Mouse (Mus musculus): ENCODE results near the gene Ttc4. TPM values are rescaled to one million over a fixed set of nuclear protein-coding genes. Genes with fewer than 3 reads are reported as not detected.
A peak's percentile ranks its signal among the peaks of the same experiment; 100 is the strongest.

Gene Ttc4
- total and polyA plus RNA-seq, 2 experiments: 23.4 to 24.2 TPM

DNA sequence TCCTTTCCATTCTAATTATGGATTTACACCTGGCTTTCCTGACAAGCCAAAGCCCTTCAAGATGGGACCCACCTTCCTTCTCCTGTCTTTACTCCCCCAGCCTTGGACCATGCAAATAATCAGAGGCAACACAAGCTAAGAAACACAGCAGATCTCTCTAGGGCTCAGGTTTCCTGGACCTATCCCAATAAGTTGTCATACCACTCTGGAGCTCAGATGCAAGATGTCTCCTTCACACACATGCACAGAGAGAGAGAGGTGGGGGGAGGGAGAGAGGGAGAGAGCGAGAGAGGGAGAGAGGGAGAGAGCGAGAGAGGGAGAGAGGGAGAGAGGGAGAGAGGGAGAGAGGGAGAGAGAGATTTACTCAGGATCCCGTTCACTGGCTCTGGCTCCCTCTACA is 46.4 kb downstream of the Ttc4 start:
- Histone ChIP-seq H3K9ac (ENCODE audit: low read depth, low read length) (no peak overlapping the region), H3K4me1 (ENCODE audit: control insufficient read depth, insufficient read depth, low read length) (no peaks in the 10 kb centered on the region), H3K27ac (replicated peaks; ENCODE audit: insufficient read depth, low read depth, low read length) (no peak overlapping the region), H3K36me3 (ENCODE audit: control insufficient read depth, insufficient read depth, low read length) (no peaks in the 10 kb centered on the region), H3K79me2 (ENCODE audit: control insufficient read depth, insufficient read depth, low read length) (no peaks in the 10 kb centered on the region), H3K4me3 (ENCODE audit: insufficient read depth, low read depth, low read length) (no peak overlapping the region), H3K27me3 (ENCODE audit: control insufficient read depth, insufficient read depth, low read length) (no peaks in the 10 kb centered on the region)
- WGBS: 78% methylated on average over 1 of the region's 3 CpGs
- TF ChIP-seq CTCF (IDR thresholded peaks at IDR 0.05; ENCODE audit: low read depth, low read length): no peak
- no peak for TF ChIP-seq POLR2A (IDR thresholded peaks at IDR 0.05; ENCODE audit: extremely low read depth, insufficient read depth, low read length)
- no peak for DNase-seq (ENCODE audit: extremely low read depth, low read depth, low spot score)

DNA sequence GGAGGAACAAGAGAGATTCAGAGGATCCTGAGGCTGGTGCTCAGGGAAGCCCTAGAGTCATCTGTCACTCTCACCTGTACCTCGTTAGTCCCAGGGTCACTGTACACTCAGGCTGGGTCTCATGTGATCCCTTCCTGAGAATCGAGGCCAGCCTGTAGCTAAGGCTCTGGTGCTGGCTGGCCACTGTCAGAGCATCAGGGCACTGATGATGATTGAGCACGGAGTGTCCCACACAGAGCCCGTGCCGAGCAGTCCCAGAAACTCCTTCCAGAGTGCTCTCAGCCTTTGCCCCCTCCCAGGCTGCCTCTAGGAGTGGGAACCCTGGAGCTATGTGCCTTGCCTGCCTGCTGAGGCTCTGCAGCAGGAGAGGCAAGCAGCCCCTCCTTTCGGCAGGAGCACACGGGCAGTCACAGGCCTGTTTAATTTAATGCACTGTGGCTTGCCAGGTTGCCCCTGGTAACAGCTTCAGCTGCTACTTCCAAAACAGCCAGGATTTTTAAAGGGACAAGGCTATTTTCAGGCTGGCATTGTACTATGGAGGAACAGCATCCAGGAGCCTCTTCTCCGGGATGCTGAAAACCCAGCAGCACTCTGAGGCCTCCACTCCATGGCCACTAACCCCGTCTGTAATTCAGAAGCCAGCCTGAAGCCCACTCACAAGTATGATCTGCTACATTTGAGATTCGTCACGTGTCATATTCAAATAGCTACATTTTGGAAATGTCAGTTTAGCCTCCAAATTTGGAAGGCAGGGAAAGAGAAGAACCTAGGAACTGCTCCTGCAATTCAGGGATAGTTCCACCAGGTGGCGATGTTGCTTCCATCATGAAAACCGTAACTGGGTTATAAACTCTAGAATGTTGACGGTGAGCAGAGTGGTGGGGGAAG is 48.2 kb downstream of the Ttc4 start:
- H3K27me3 ChIP-seq (ENCODE audit: control insufficient read depth, insufficient read depth, low read length): no peaks in the 10 kb centered on the region
- no peaks in the 10 kb centered on the region for H3K4me1 ChIP-seq (ENCODE audit: control insufficient read depth, insufficient read depth, low read length)
- H3K4me3 ChIP-seq (ENCODE audit: insufficient read depth, low read depth, low read length): no peak overlapping the region
- no peaks in the 10 kb centered on the region for H3K36me3 ChIP-seq (ENCODE audit: control insufficient read depth, insufficient read depth, low read length)
- no peak overlapping the region for H3K27ac ChIP-seq (replicated peaks; ENCODE audit: insufficient read depth, low read depth, low read length)
- no peak overlapping the region for H3K9ac ChIP-seq (ENCODE audit: low read depth, low read length)
- WGBS: 54% methylated on average over 14 of the region's 14 CpGs
- no peaks in the 10 kb centered on the region for H3K79me2 ChIP-seq (ENCODE audit: control insufficient read depth, insufficient read depth, low read length)
- peak; percentile 34 for DNase-seq (ENCODE audit: extremely low read depth, low read depth, low spot score)
- TF ChIP-seq CTCF (IDR thresholded peaks at IDR 0.05; ENCODE audit: low read depth, low read length): peak; percentile 25; the same call in 1 of the 2 replicates
- TF ChIP-seq POLR2A (IDR thresholded peaks at IDR 0.05; ENCODE audit: extremely low read depth, insufficient read depth, low read length): no peak

DNA sequence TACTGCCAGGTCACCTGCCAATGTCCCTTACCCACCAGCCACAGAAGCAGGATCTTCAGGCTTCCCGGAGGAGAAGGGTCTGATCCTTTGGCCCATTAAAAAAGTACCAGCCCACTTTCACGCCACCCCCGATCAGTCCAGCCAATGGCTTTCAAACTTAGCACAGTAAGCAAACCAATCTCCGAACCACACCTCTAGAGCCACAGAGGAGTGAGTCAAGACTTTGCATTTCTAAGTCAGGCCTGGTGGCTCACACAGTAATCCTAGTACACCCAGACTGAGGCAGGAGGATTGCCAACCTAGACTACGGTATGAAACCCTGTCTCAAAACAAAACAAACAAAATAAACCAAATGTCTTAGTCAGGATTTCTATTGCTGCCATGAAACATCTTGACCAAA is 49.4 kb downstream of the Ttc4 start:
- 67% methylated on average over 5 of the region's 5 CpGs for WGBS
- H3K36me3 ChIP-seq (ENCODE audit: control insufficient read depth, insufficient read depth, low read length): no peaks in the 10 kb centered on the region
- no peak overlapping the region for H3K27ac ChIP-seq (replicated peaks; ENCODE audit: insufficient read depth, low read depth, low read length)
- H3K27me3 ChIP-seq (ENCODE audit: control insufficient read depth, insufficient read depth, low read length): no peaks in the 10 kb centered on the region
- no peak overlapping the region for H3K9ac ChIP-seq (ENCODE audit: low read depth, low read length)
- no peaks in the 10 kb centered on the region for H3K4me1 ChIP-seq (ENCODE audit: control insufficient read depth, insufficient read depth, low read length)
- no peak for TF ChIP-seq POLR2A (IDR thresholded peaks at IDR 0.05; ENCODE audit: extremely low read depth, insufficient read depth, low read length)
- H3K4me3 ChIP-seq (ENCODE audit: insufficient read depth, low read depth, low read length): no peak overlapping the region
- DNase-seq (ENCODE audit: extremely low read depth, low read depth, low spot score): no peak
- no peaks in the 10 kb centered on the region for H3K79me2 ChIP-seq (ENCODE audit: control insufficient read depth, insufficient read depth, low read length)

DNA sequence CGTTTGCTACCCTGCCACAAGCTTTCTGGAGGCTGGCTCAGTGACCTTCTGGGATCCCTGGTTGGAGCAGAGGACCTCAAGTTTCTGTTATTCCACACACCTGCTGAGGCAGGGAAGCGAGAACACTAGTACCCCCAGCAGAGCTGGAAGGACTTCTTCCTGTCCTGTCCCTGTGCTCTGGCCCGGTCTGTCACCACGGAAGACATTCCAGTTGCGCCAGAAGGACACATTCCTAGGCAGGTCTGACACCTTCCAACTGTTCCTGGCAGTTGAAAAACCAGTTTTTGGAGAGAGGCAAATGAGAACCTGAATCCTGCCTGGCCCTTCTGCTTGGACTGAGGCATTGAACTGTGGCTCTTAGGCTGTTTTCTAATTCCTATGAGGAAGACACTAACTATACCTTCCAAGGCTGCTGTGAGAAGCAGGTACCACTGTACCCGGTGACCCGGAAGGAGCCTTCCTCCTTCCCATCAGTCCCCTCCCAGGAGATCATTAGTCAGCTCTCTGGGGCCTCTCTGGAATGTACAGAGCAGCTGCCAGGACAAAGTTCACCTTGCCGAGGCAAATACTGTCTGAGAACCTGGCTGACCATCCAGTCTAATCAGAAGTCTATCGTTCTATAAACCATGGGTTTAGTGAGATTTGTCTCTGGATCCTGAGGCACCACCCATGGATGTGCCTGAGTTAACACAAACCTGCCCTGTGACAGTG is 49.9 kb downstream of the Ttc4 start:
- Histone ChIP-seq H3K9ac (ENCODE audit: low read depth, low read length) (no peak overlapping the region), H3K27ac (replicated peaks; ENCODE audit: insufficient read depth, low read depth, low read length) (no peak overlapping the region), H3K27me3 (ENCODE audit: control insufficient read depth, insufficient read depth, low read length) (no peaks in the 10 kb centered on the region), H3K4me1 (ENCODE audit: control insufficient read depth, insufficient read depth, low read length) (no peaks in the 10 kb centered on the region), H3K4me3 (ENCODE audit: insufficient read depth, low read depth, low read length) (no peak overlapping the region), H3K36me3 (ENCODE audit: control insufficient read depth, insufficient read depth, low read length) (no peaks in the 10 kb centered on the region), H3K79me2 (ENCODE audit: control insufficient read depth, insufficient read depth, low read length) (no peaks in the 10 kb centered on the region)
- DNase-seq (ENCODE audit: extremely low read depth, low read depth, low spot score): peak; percentile 7
- no peak for TF ChIP-seq POLR2A (IDR thresholded peaks at IDR 0.05; ENCODE audit: extremely low read depth, insufficient read depth, low read length)
- TF ChIP-seq CTCF (IDR thresholded peaks at IDR 0.05; ENCODE audit: low read depth, low read length): no peak
- 25% methylated on average over 9 of the region's 9 CpGs for WGBS

DNA sequence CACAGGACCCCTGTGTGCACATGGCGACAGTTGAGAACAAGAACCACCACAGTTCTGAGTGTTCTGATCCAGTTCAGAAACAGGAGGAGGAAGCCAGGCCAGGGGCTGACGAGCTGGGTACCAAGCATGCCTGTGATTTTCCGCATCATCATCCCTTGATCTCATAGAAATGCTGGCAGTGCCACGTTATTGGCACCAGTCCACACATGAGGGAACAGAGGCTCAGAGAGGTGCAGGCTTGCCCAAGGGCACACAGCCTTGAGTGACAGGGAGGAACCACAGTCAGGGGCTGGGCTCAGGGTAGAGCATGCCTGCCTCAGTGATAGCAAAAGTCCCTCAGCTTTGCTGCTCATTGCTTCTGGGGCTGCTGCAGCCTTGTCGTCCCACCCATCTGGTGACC is 50.9 kb downstream of the Ttc4 start:
- Histone ChIP-seq H3K4me1 (ENCODE audit: control insufficient read depth, insufficient read depth, low read length) (no peaks in the 10 kb centered on the region), H3K36me3 (ENCODE audit: control insufficient read depth, insufficient read depth, low read length) (no peaks in the 10 kb centered on the region), H3K79me2 (ENCODE audit: control insufficient read depth, insufficient read depth, low read length) (no peaks in the 10 kb centered on the region), H3K9ac (ENCODE audit: low read depth, low read length) (no peak overlapping the region), H3K4me3 (ENCODE audit: insufficient read depth, low read depth, low read length) (no peak overlapping the region), H3K27me3 (ENCODE audit: control insufficient read depth, insufficient read depth, low read length) (peaks cover 1% of the 10 kb centered on the region; the same call in 1 of the 2 replicates), H3K27ac (replicated peaks; ENCODE audit: insufficient read depth, low read depth, low read length) (no peak overlapping the region)
- TF ChIP-seq POLR2A (IDR thresholded peaks at IDR 0.05; ENCODE audit: extremely low read depth, insufficient read depth, low read length) (no peak), CTCF (IDR thresholded peaks at IDR 0.05; ENCODE audit: low read depth, low read length) (no peak)
- 87% methylated on average over 5 of the region's 5 CpGs for WGBS
- DNase-seq (ENCODE audit: extremely low read depth, low read depth, low spot score): no peak
